Mouse (Mus musculus): ENCODE data around the gene Coq10a.

DNA sequence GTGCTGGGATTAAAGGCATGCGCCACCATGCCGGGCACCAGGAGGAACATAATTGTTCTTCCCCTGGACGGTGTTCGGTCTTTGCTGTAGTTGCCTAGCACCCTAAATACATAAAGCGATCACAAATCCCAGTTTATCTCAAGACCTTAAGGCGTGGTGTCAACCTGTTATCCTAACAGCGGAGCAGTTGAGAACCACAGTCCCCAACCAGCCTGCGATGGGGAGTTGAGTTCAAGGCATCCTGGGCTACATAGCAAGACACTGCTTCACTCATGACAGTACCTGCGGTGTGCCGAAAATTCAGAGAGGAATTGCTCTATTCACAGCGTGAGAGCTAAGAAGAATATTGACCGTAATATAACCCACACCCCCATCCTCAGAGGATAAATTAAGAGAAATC is 47.2 kb downstream of the Coq10a start:
- TF ChIP-seq GATA1 (IDR thresholded peaks at IDR 0.05; ENCODE audit: low read length) (no peak), TAL1 (IDR thresholded peaks at IDR 0.05; ENCODE audit: low read length) (no peak)

All from erythroblast, embryonic 14.5 days (primary cell).